Mouse (Mus musculus) megakaryocyte-erythroid progenitor cell, adult 5-6 weeks (primary cell): ENCODE data around the gene Cplane1. TPM values are rescaled to one million over a fixed set of nuclear protein-coding genes. Genes with fewer than 3 reads are reported as not detected.
"Not testable (repeated sequence)": the region's sequence is repeated elsewhere in the genome, so short reads cannot be mapped to it uniquely, and the experiment has no call there.

Experiments used
- ATAC-seq: replicated peaks from 2 replicates; pipeline ENCODE4 v1.8.0; 2016; ENCODE audit warnings: mild to moderate bottlenecking, inconsistent platforms; ENCODE audit not compliant: severe bottlenecking, poor library complexity, low FRiP score, low TSS enrichment
- total RNA-seq, 2 experiments: library from RNA; stranded (forward) in 1 of 2; stranded (reverse) in 1 of 2; fragments of 200-1000, 215-1000 nt in 1 of 2; fragments of >200 nt in 1 of 2; fragmentation: Nextera tagmentation in 1 of 2; gene quantifications; 2 replicates each; pipeline ENCODE4 v1.2.3; 2014 to 2017

Gene Cplane1
- total RNA-seq (2014; fragmentation: Nextera tagmentation) (6.7 and 7.3 TPM in 2 replicates), total RNA-seq (2017) (2.2 and 3.6 TPM in 2 replicates)

GRCm38 (mm10) chr15:8168591-8169265, at the start of gene Cplane1:
Gene Cplane1 (plus strand): TSS chr15:8169106.
- ATAC-seq, result peak; percentile 97

DNA sequence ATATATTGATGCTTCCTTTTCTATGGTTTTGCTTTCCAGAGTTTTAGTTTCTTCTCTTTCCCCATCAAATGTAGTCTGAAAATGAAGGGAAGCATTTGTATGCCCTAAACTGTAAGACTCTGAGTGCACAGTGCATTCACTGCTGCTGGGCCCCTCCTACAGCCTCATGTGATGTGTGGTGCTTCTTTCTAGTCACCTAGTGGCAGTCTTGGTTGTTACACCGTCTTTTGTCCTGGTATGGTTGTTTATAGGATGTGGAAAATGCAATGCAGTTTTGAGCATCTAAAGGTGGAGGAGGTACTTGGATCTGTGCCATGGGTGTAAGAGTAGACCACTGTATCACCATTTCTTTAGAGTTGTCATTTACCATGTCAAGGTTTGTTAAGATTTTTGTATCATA, 39.6 kb upstream of the Cplane1 start:
- peak; percentile 84 for ATAC-seq

DNA sequence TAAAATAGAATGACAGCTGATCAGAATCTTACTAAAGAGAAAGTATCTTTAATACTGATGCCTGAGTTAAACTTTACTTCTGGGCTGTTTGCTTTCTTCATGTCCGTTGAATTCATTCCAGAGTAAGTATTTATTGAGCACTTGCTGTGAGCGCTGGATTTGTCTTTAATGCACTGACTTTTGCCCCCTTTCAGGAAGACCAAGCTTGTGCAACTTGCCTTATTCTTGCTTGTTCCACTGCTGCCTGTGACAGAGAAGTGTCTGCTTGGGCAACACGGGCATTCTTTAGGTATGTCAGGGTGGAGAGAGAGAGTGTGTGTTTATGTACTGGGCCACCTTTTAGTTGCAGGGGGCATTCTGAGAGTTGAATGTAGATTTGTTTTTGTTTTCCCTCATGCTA, 37.6 kb upstream of the Cplane1 start:
- no peak for ATAC-seq

DNA sequence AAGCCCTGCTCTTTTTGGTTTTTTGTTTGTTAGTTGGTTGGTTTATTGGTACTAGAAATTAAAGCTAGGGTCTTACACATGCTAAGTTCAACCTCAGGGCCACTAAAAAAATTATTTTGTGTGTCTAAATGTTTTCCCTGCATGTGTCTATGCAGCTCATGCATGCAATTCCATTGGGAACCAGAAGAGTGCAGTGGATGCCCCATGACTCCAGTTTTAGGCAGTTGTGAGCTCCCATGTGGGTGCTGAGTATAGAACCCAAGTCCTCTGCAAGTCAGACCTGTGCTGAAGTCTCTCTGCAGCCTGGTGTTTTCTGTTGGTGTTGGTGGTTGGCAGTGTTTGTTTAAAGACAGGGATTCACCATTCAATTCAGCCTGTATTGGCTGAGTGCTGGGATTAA, 37.1 kb upstream of the Cplane1 start:
- no peak for ATAC-seq

GRCm38 (mm10) chr15:8135606-8136005, 33.3 kb upstream of the Cplane1 start:
- no peak for ATAC-seq

DNA sequence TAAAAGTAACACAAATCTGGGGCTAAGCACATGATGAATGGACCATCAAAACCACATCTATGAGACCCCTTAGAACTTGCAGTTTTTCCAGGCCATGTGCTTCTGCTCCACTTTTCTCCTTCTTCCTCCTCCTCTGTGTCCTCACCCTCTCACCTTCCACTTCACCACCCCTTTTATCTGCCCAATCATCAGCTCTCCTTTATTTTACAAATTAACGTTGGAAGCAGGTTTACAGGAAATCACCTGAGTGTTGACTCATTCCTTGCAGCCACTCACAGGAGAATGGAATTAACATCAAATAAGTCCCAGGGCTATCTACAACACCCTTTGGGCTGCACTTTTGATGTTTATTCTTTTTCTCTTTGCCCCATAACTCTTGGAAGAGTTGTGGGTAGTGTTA, 7.1 kb upstream of the Cplane1 start:
- no peak for ATAC-seq

DNA sequence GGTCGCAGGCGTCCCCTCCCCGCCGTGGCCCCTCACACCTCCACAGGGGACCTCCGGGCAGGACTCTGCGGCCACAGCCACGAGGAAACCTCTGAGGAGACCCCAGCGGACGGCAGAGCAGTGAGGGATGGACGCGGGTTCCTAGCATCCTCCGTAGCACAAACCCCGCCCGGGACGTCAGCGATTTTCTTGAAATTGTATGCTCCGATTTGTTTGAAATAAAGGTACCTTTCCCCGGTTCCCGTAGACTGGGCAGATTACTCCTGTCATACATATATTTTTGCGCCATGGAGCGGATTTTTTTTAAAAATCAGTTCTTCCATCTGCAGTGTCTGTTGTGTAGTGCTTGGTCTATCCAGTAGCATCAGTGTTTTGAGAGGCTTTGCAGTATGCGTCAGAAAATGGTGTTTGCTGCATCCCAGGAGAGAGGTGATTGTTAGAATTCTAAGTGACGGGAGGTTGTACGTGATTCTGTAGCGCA, 400 bp downstream of the Cplane1 start:
- peak; percentile 19 for ATAC-seq

- no peak for ATAC-seq
Observed at GRCm38 (mm10) chr15:8189563-8189962, 20.7 kb downstream of the Cplane1 start.

DNA sequence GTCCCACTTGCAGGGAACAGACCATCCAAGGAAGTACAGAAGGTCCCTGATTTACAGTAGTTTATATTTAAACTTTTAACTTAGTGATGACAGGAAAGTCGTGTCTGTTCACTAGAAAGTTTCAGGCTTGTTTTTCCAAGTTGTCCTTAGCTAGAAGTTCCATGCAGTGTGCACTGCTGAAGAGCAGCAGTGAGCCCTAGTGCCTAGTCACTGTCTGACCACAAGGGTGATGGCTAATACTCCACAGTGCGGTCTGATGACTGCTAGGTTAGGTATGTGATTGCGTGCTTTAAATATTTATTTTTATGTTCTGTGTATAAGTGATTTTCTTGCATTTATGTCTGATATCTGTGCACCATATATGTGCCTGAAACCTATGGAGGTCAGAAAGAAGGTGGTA, 21.5 kb downstream of the Cplane1 start:
- ATAC-seq, result no peak

DNA sequence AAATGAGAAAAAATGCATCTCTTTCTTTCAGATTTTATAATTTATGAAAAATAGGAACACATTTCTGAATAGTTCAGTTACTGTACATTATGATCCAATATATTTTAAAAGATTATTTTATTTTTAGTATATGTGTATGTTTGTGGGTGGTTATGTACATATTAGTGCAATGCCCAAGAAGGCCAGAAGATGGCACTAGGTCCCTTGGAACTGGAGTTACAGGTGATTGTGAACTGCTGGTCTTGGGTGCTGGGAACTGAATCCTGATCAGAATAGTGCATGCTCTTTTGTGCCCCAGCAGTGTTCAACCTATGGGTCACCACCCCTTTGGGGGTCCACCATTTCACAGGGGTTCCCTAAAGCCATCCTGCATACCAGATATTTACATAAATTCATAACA, 31.4 kb downstream of the Cplane1 start:
- ATAC-seq, result no peak

DNA sequence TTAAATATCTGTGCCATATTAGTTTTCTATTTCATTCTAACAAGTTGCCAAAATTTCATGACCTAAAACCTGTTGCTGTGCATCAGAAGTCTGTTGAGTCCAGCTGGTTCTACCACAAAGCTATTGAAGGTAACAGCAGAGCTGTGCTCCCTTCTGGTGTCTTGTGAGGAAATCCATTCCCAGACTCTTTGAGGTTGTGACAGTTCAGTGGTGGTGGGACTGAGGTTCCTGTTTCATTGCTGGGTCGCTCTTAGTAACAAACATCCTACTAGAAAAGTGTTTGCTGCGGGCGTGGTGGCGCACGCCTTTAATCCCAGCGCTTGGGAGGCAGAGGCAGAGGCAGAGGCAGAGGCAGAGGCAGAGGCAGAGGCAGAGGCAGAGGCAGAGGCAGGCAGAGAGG, 39.5 kb downstream of the Cplane1 start:
- ATAC-seq, result no peak

DNA sequence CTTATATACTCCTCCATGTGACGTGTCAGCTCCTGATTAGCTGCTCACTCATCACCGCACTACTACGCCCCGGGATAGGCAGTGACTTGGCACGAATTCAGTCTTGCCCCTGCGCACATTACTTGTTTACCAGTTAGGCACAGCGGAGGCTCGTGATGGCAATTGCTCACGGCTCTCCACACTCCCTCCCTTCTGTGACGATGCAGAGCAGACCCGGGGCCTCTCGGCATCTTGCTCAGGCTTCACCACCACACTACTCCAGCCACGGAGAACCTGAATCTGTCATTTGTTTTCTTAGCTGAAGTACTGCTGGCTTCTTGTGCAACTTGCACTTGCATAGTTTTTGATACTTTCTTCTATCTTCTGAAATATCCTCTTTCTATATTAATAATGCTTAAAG, 45.9 kb downstream of the Cplane1 start:
- ATAC-seq, result no peak

DNA sequence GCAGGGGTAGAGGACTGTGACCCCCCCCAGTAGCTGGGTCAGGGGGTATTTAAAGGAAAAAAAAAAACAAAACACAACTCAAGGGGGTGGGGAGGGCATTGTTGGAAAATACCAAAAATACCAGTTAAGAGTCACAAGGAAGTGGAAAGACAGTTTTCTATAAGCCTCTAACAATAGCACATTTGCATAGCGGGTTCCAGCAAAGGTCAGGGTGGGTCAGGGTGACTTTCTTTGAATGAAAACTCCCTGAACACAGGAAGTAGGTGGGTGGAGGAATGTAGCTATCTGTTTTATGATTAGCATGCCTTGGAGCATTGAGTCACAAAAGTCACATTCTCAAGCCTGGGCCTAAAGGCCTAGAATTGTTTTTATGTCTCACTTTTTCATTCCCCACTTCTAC, 65.3 kb downstream of the Cplane1 start:
- ATAC-seq, result not testable (repeated sequence)

DNA sequence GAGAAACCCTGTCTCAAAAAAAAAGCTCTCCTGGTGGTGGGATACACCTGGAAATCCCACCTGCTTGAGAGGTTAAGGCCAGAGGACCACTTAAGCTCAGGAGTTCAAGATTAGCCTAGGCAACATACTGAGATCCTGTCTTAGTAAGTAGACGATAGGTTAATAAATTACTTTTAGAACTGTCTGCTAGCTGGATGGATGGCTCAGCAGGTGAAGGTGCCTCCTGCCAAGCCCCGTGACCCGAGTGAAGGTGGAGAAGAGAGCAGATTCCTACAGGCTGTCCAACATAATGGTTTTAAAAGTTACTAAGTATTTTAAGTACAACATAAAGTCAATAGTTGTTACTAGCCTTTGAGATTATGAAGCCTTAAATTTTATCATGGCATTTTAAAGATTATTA, 97.0 kb downstream of the Cplane1 start:
- no peak for ATAC-seq

GRCm38 (mm10) chr15:8267211-8267610, 98.3 kb downstream of the Cplane1 start:
- no peak for ATAC-seq

DNA sequence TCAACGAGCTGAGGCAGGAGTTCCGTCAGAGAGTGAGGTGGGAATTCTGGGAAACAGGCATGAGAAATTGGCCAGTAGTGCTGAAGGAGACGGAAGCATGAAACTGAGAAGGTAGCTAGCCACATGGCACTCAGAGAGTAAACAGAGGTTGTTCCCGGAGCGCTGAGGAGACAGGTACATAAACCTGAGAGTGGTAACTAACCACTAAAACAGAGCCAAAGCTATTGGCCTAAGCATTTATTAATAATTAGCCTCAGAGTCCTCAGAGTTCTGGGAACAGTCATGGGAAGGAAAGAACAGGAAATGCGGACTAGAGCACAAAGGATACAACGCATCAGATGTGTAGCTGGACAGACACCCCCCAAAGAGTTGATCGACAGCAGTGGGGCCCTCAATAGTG, 99.3 kb downstream of the Cplane1 start:
- ATAC-seq, result no peak

- ATAC-seq, result no peak
Observed at GRCm38 (mm10) chr15:8271952-8272351, 103.0 kb downstream of the Cplane1 start.

DNA sequence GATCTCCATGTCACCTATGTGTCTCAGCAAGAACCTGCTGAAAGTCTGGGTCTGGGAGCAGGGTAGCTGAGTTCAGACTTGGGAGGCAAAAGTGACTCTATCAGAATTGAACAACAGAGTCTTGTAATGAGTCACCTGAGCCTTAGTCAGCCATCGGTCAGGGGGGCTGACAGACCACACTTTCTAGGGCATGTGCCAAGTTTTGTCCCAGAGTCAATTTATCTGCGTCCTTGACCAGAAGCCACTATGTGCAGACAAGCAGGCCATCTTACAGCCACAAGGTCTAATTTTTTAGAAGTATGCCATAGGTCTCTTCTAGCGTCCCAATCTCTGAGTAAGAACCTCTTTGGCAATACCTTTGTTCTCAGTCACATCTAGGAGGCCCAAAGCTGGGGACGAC, 109.0 kb downstream of the Cplane1 start:
- not testable (repeated sequence) for ATAC-seq

- peak; percentile 65 for ATAC-seq
Observed at GRCm38 (mm10) chr15:8279320-8279779, 110.4 kb downstream of the Cplane1 start.

DNA sequence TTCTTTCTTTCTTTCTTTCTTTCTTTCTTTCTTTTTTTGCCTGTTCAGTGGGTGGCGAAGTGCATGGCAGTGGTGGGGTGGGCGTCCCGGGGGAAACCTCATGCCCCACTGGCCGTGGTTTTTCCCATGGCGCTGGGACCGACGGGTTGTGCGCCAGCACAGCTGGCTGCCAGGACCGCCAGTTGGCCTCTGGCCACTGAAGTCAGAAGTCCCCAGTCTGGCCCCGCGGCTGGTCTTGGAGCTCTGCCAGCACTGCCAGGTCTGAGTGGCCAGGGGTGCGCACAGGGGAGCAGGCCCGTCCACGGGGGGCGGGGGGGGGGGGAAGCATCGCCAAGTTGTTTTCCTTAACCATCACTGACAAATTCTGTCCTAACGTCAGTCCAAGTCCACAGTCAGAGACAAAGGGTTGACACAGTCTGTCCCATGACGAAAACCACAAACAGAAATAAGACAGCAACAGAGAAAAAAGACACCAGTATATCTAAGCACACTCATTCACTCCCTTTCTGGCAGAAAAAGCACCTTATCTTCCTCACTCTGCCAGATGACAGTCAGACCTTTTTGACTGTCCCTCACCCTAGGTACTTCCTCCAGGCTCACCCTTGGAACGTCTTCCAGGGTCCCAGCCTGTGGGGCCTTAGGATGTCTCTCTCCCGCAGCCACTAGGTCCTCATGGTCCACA, 111.2 kb downstream of the Cplane1 start:
- ATAC-seq, result peak; percentile 49

- no peak for ATAC-seq
Observed at GRCm38 (mm10) chr15:8281701-8282100, 112.8 kb downstream of the Cplane1 start.
